Mouse (Mus musculus) NIH3T3 (cell line): ENCODE measurements at regions not wholly inside any gene's neighbourhood (a gene's known extent, or its start where the extent isn't known, plus 50 kb on each side); places are given as distances from the start of the nearest gene placed in this dataset.
"Not testable (repeated sequence)": the region's sequence is repeated elsewhere in the genome, so short reads cannot be mapped to it uniquely, and the experiment has no call there.

Experiments
- DNase-seq: peaks from one replicate; pipeline ENCODE4 v3.0.0-alpha.2; 2012; ENCODE audit warnings: low read depth

DNA sequence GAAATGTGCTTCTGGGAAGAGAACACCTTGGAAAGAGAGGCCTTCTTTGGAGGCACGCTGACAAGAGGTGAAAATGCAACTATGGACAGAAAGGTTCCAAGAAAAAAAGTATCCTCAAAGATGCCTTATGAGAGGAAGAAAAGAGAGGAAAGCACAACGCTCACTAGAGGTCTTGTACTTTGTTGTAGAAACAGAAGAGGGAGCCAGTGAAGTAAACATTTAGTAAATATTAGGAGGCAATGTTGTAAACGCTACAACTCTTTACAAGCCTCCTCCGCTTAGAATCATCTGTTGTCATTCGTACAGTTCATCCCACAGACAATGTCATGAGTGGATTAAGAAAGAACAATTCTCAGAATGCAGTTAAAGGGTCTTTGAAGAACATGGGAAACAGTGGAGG, 77.4 kb downstream of the Tfpi2 start:
- DNase-seq, result peak; percentile 4

- no peak for DNase-seq
Measured at GRCm38 (mm10) chr6:3904704-3905103, 84.0 kb downstream of the Tfpi2 start.

DNA sequence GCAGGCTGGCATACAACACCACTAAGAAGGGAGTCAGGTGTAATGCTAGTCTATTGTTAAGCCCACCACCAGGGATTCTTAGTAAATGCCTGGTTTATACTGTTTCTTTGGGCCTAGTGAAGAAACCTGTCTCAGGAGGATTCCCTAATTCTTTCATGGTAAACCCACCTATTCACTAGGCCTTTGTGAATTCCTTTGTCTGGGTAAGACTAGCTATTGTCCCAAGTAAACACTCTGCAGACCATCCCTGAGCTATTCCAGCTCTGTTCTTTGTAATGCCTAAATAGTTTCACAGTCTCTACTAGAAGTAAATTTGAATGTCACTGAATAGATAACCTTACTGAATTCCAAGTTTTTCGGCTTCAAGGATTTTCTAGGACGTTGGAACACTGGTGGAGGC, 111.3 kb upstream of the Calcr start:
- not testable (repeated sequence) for DNase-seq

DNA sequence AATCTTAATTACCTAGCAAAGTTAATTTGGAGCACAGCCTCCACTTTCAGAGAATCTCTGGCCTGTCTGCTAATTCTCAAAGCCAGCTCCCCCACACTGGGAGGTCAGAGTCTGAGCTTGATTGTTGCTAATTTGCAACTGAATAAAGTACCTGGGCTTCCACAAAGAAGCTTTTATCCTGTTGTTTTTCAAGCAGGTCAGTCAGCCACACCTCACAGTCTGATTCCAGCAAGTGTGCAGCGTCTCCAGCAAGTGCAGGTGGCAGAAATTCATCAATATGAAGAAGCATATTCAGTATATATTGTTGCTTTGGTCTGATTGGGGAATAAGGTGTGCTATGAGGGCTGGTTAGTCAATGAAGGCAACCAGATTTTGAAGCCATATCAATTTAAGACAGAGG, 110.3 kb upstream of the Calcr start:
- DNase-seq, result not testable (repeated sequence)

GRCm38 (mm10) chr6:3861046-3861445, 96.5 kb upstream of the Calcr start:
- DNase-seq, result no peak

DNA sequence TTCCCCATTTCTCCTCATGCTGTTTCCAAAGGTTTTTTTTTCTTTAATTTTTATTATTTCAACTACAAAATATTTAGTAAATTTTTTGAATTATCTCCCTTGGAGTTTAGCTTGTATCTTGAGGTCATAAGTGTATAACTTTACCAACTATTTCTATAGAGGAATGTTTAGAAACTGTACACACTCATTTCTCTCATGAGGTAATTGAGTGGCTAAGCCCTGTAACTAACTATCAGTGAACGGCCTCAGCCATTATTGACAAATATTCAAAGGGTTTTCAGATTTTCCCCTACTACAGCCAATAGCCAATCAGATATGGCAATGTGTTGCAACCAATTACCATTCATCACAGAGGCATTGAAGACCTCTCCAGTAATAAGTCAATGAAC, 96.1 kb upstream of the Calcr start:
- no peak for DNase-seq

- no peak for DNase-seq
Measured at GRCm38 (mm10) chr6:3859942-3860586, 95.5 kb upstream of the Calcr start.

DNA sequence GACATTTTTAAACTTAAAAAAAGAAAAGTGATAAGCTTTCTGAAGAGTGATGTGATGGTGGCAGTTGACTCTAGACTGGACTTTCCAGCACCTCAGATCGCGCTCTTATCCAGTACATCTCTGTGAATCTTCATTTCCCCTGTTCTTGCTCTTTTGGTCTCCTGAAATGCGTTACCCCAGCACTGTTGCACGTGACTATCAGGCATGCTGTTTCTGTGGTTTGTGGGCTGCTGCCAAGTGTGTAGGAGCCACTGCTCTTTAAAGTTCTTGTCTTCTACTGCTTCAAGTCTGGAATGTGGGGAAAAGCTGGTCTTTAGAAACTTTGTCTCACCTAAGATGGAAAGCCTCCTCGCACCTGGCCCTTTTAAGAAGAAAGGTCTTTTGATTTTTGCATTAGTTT, 85.6 kb upstream of the Calcr start:
- peak; percentile 6 for DNase-seq
